Mouse (Mus musculus): ENCODE data around the gene Pramel1. TPM values are rescaled to one million over a fixed set of nuclear protein-coding genes. Genes with fewer than 3 reads are reported as not detected.
"Not testable (repeated sequence)": the region's sequence is repeated elsewhere in the genome, so short reads cannot be mapped to it uniquely, and the experiment has no call there.

Pramel1 gene
- not detected in 2 replicates for total RNA-seq (2012; rRNA removed)
- total RNA-seq (2014; rRNA removed): not detected in 2 replicates
- polyA plus RNA-seq (2012; ENCODE audit: insufficient read length, low read depth): not detected in 2 replicates

- no peak for TF ChIP-seq MYC (IDR thresholded peaks at IDR 0.05; ENCODE audit: low read depth, low read length)
- no peak for TF ChIP-seq MAZ (IDR thresholded peaks at IDR 0.05; ENCODE audit: low read depth, low read length)
- TF ChIP-seq TCF12 (IDR thresholded peaks at IDR 0.05; ENCODE audit: low read depth, low read length): no peak
- TF ChIP-seq RCOR1 (conservative IDR thresholded peaks at IDR 0.05; ENCODE audit: low read depth, low read length): no peak
- TF ChIP-seq HCFC1 (IDR thresholded peaks at IDR 0.05; ENCODE audit: low read depth, low read length): no peak
- TF ChIP-seq POLR2A (IDR thresholded peaks at IDR 0.05; ENCODE audit: low read depth, low read length): no peak
- no peak for TF ChIP-seq IRF4 (IDR thresholded peaks at IDR 0.05; ENCODE audit: low read depth, low read length)
- no peak for TF ChIP-seq UBTF (IDR thresholded peaks at IDR 0.05; ENCODE audit: low read depth, low read length)
- TF ChIP-seq TBP (conservative IDR thresholded peaks at IDR 0.05; ENCODE audit: low read depth, low read length): no peak
- TF ChIP-seq NRF1 (IDR thresholded peaks at IDR 0.05; ENCODE audit: low read depth, low read length): no peak
- no peak for TF ChIP-seq ETS1 (conservative IDR thresholded peaks at IDR 0.05; ENCODE audit: low read depth, low read length)
- TF ChIP-seq ZKSCAN1 (IDR thresholded peaks at IDR 0.05; ENCODE audit: borderline replicate concordance, low read depth, low read length): no peak
- no peak for TF ChIP-seq ZC3H11A (IDR thresholded peaks at IDR 0.05; ENCODE audit: low read depth, low read length)
- no peak within 1 kb of the TSS for H3K4me2 ChIP-seq (ENCODE audit: insufficient read depth, low read depth, poor library complexity, severe bottlenecking)
- in situ Hi-C loops (cut with MboI; ENCODE audit: low pct_ligation_motif_present, low pct_unique_long_range_greater_than_20kb, low sequenced_read_pairs): no loop called here
- H3K4me1 ChIP-seq (ENCODE audit: control insufficient read depth in 1 of 2, insufficient read depth in 2 of 2): no peaks in the 10 kb centered on the region
- no peaks in the 10 kb centered on the region for H3K79me2 ChIP-seq (replicated peaks; ENCODE audit: control insufficient read depth, extremely low read depth, insufficient read depth, poor library complexity, severe bottlenecking)
- H3K27ac ChIP-seq (ENCODE audit: insufficient read depth, low read depth): no peak within 1 kb of the TSS
- no peaks in the 10 kb centered on the region for H3K36me3 ChIP-seq (replicated peaks in 1 of 2; ENCODE audit: control insufficient read depth in 1 of 2, insufficient read depth in 1 of 2, low read length in 1 of 2)
- peaks cover 2% of the 10 kb centered on the region for H3K9me3 ChIP-seq (replicated peaks; ENCODE audit: low read length)
- peaks cover 35% of the 10 kb centered on the region for H3K27me3 ChIP-seq (replicated peaks)
- H3K9ac ChIP-seq (ENCODE audit: insufficient read depth, low read depth): no peak within 1 kb of the TSS
- dilution Hi-C loops (cut with MboI; ENCODE audit: extremely low pct_ligation_motif_present, extremely low pct_unique_long_range_greater_than_20kb, low sequenced_read_pairs): no loop called here
- no peak for DNase-seq (ENCODE audit: extremely low read depth)
- H3K4me3 ChIP-seq (replicated peaks in 1 of 3; ENCODE audit: low read depth in 2 of 3, low read length in 2 of 3, poor library complexity in 1 of 3): no peak within 1 kb of the TSS
Observed at GRCm38 (mm10) chr4:143394181-143394580, at the start of gene Pramel1. Gene Pramel1 (plus strand): TSS chr4:143394428.

GRCm38 (mm10) chr4:143345491-143345890 is 48.7 kb upstream of the Pramel1 start:
- H3K4me1 ChIP-seq (ENCODE audit: control insufficient read depth in 1 of 2, insufficient read depth in 2 of 2); H3K36me3 ChIP-seq (replicated peaks in 1 of 2; ENCODE audit: control insufficient read depth in 1 of 2, insufficient read depth in 1 of 2, low read length in 1 of 2); H3K9ac ChIP-seq (ENCODE audit: insufficient read depth, low read depth); H3K4me2 ChIP-seq (ENCODE audit: insufficient read depth, low read depth, poor library complexity, severe bottlenecking); H3K79me2 ChIP-seq (replicated peaks; ENCODE audit: control insufficient read depth, extremely low read depth, insufficient read depth, poor library complexity, severe bottlenecking); in situ Hi-C loops (cut with MboI; ENCODE audit: low pct_ligation_motif_present, low pct_unique_long_range_greater_than_20kb, low sequenced_read_pairs); H3K27ac ChIP-seq (ENCODE audit: insufficient read depth, low read depth); DNase-seq (ENCODE audit: extremely low read depth); dilution Hi-C loops (cut with MboI; ENCODE audit: extremely low pct_ligation_motif_present, extremely low pct_unique_long_range_greater_than_20kb, low sequenced_read_pairs); H3K4me3 ChIP-seq (replicated peaks in 1 of 3; ENCODE audit: low read depth in 2 of 3, low read length in 2 of 3, poor library complexity in 1 of 3); H3K27me3 ChIP-seq (replicated peaks): not testable (repeated sequence)
- peaks cover 35% of the 10 kb centered on the region for H3K9me3 ChIP-seq (replicated peaks; ENCODE audit: low read length)

GRCm38 (mm10) chr4:143348678-143349077 is 45.5 kb upstream of the Pramel1 start:
- in situ Hi-C loops (cut with MboI; ENCODE audit: low pct_ligation_motif_present, low pct_unique_long_range_greater_than_20kb, low sequenced_read_pairs): no loop called here
- dilution Hi-C loops (cut with MboI; ENCODE audit: extremely low pct_ligation_motif_present, extremely low pct_unique_long_range_greater_than_20kb, low sequenced_read_pairs): no loop called here
- Histone ChIP-seq H3K4me2 (ENCODE audit: insufficient read depth, low read depth, poor library complexity, severe bottlenecking) (no peak overlapping the region), H3K4me1 (ENCODE audit: control insufficient read depth in 1 of 2, insufficient read depth in 2 of 2) (no peaks in the 10 kb centered on the region), H3K27ac (ENCODE audit: insufficient read depth, low read depth) (no peak overlapping the region), H3K9ac (ENCODE audit: insufficient read depth, low read depth) (no peak overlapping the region), H3K4me3 (replicated peaks in 1 of 3; ENCODE audit: low read depth in 2 of 3, low read length in 2 of 3, poor library complexity in 1 of 3) (no peak overlapping the region), H3K36me3 (replicated peaks in 1 of 2; ENCODE audit: control insufficient read depth in 1 of 2, insufficient read depth in 1 of 2, low read length in 1 of 2) (no peaks in the 10 kb centered on the region), H3K27me3 (replicated peaks) (peaks cover 2% of the 10 kb centered on the region), H3K79me2 (replicated peaks; ENCODE audit: control insufficient read depth, extremely low read depth, insufficient read depth, poor library complexity, severe bottlenecking) (no peaks in the 10 kb centered on the region), H3K9me3 (replicated peaks; ENCODE audit: low read length) (peaks cover 31% of the 10 kb centered on the region)
- DNase-seq (ENCODE audit: extremely low read depth): no peak
- TF ChIP-seq PAX5 (IDR thresholded peaks at IDR 0.05; ENCODE audit: low read length) (no peak), RCOR1 (conservative IDR thresholded peaks at IDR 0.05; ENCODE audit: low read depth, low read length) (no peak), MAFK (IDR thresholded peaks at IDR 0.05; ENCODE audit: insufficient replicate concordance, low read length) (no peak), ZNF384 (IDR thresholded peaks at IDR 0.05; ENCODE audit: low read depth, low read length) (no peak), BHLHE40 (IDR thresholded peaks at IDR 0.05; ENCODE audit: low read depth, low read length) (no peak), CHD1 (IDR thresholded peaks at IDR 0.05; ENCODE audit: low read depth, low read length) (no peak), TBP (conservative IDR thresholded peaks at IDR 0.05; ENCODE audit: low read depth, low read length) (no peak), GABPA (IDR thresholded peaks at IDR 0.05; ENCODE audit: insufficient replicate concordance, low read depth, low read length) (no peak), CTCF (conservative IDR thresholded peaks at IDR 0.05 in 1 of 2, IDR thresholded peaks at IDR 0.05 in 1 of 2; ENCODE audit: low read depth in 2 of 2, low read length in 2 of 2) (no peak), NELFE (IDR thresholded peaks at IDR 0.05; ENCODE audit: low read depth, low read length) (no peak), MAX (IDR thresholded peaks at IDR 0.05; ENCODE audit: low read length) (no peak), SMC3 (IDR thresholded peaks at IDR 0.05; ENCODE audit: low read depth, low read length) (no peak), USF1 (IDR thresholded peaks at IDR 0.05; ENCODE audit: low read depth, low read length) (no peak), IRF4 (IDR thresholded peaks at IDR 0.05; ENCODE audit: low read depth, low read length) (no peak), USF2 (conservative IDR thresholded peaks at IDR 0.05; ENCODE audit: low read depth, low read length) (no peak), ZMIZ1 (IDR thresholded peaks at IDR 0.05; ENCODE audit: low read depth, low read length) (no peak), MXI1 (IDR thresholded peaks at IDR 0.05; ENCODE audit: low read depth, low read length) (no peak)
